Mouse (Mus musculus) spleen, postnatal 14 days (tissue): Measurements from ENCODE around the gene Stat2.
A peak's percentile ranks its signal among the peaks of the same experiment; 100 is the strongest.
"Not testable (repeated sequence)": the region's sequence is repeated elsewhere in the genome, so short reads cannot be mapped to it uniquely, and the experiment has no call there.

ENCODE experiments used
- DNase-seq, 2 experiments: peaks; one replicate each; pipeline ENCODE4 v3.0.0; 2021 to 2022; ENCODE audit warnings: low spot score in 2 of 2

The Stat2 gene

GRCm38 (mm10) chr10:128258953-128259352 lies 11.4 kb upstream of the Stat2 start:
- peak in 1 of 2 experiments; percentile 32 for DNase-seq

GRCm38 (mm10) chr10:128259946-128260345 lies 10.4 kb upstream of the Stat2 start:
- DNase-seq = no peak

GRCm38 (mm10) chr10:128260376-128260775 lies 10.0 kb upstream of the Stat2 start:
- not testable (repeated sequence) for DNase-seq

DNA sequence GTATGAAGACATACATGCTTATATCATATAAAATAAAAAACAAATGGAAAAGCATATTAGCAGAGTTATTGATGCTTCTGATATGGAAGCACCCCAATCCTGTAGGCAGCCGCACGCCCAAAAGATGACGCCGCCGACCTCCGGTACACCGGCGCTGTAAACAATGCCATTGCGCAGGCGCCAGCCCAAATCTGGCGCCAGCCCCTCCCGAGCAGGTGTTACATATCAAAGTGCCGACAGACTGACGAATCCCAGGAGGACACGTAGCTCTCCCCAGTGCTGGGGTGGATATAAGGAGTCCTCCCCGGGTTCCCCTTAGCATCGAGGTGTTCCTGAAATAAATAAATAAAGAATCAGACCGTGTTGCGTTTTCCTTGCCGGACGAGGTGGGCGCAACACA lies 8.1 kb upstream of the Stat2 start:
- DNase-seq = no peak

DNA sequence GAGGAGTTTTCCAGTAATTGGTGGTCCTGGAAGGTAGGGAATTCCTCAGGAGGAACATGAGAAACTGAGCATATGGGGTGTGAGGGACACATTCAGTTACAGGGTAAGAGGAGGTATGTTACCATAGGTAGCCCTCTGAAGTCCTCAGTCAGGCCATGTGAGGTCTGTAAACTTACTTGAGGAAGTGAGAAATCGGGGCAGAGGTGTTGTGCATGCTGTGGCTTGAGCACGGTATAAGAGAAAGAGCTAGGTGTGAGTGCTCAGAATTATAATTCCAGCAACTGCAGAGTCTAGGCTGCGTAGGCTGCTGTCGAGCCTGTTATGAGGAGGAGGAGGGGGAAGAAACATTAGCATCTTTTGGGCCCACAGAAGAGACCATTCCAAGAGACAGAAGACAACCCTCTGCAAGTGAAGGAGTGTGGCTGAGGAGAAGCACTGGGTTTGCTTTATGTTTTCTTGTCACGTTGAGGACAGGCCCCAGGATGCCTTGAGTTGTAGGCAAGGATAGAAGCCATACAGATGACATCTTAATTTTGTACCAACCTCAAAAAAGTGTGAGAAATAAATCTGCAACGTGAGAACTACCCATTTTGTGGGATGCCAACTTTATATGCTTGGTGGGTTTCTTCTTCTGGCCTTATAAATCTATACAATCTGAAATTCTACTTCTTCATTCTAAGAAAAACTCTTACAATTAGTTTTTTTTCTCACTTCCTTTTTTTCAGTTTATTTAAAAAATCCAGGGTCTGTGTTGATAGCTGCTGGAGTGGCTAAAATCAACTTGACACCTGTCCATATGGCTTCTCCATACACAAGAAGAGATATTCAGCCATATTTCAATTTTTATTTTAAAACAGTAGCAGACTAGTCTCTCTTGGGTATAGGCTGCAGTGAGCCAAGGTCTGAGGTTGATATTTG lies 6.7 kb upstream of the Stat2 start:
- DNase-seq = no peak

GRCm38 (mm10) chr10:128268371-128268770 lies 2.0 kb upstream of the Stat2 start, which contains the start of gene Apof:
Gene Apof (plus strand): TSS chr10:128268671.
- DNase-seq = no peak

DNA sequence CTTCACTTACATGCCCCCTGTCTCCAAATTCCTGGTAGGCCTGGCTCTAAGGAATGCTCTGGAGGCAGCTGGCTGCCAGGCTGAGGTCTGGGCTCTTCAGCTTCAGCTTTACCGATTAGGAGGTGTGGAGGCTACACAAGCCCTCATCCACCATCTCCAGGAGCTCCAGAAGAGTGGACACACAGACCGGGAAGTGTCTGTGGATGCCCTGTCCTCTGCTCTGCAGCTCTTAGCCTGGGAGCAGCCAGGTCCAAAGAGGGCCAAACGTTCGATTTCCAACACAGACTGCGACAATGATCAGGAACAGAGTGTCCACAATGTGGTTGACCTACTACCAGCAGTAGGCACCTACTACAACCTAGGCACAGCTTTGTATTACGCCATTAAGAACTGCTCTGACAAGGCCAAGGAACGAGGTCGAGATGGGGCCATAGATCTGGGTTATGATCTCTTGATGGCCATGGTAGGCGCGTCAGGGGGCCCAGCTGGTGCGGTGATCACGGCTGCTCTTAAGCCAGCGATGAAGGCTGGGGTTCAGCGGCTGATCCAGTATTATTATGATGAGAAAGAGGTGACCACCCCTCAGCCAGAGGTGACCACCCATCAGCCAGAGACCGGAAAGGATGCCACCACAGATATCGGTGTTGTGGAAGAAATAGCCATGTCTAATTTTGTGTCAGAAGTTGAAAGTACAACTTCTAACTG lies 1.0 kb upstream of the Stat2 start:
- DNase-seq = no peak

DNA sequence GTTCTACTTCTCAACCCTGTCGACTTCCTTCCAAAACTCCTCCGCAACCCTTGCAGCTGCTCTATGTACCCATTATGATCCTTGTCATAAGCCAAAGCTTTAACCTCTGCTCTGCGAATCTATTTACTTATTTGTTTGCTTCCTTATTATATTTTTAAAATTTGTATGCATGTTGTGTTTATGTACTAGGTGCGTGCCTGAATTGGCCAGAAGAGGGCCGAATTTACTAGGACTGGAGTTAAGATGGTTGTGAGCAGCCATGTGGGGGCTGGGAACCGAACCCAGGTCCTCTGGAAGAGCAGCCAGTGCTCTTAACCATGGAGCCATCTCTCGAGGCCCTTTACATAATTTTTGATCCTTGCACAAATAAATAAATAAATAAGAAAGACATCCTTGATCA lies 507 bp downstream of the Stat2 start:
- no peak for DNase-seq

DNA sequence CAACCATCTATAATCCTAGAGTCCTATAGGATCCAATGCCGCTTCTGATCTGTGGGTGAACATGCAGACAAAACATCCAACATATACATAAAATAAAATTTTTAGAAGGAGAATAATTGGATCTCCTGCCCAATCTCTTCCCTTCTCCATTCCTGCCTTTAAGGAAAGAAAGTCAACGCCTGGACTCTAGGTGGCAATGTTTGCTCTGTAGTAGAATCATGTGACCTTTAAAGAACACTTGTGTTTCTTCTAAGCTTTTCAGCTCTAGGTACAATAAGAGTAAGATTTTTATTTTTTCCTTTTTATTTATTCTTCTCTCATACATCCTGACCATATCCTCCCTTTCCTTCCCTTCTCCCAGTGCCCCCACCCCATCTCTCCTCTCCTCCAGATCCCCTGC lies 1.5 kb downstream of the Stat2 start:
- no peak for DNase-seq

DNA sequence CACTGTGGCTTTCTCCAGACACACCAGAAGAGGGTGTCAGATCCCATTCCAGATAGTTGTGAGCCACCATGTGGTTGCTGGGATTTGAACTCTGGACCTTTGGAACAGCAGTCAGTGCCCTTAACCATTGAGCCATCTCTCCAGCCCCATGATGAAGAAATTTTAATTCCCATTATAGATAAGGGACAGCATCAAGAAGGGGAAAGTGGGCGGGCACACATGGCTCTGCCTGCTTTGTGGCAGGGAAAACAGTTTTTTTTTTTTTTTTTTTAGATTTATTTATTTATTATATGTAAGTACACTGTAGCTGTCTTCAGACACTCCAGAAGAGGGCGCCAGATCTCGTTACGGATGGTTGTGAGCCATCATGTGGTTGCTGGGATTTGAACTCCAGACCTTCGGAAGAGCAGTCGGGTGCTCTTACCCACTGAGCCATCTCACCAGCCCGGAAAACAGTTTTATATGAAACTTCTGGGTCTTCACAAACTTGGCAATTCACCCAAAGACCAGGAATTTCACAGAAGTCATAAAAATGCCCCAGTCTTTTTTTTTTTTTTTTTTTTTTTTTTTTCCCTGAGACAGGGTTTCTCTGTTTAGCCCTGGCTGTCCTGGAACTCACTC lies 2.6 kb downstream of the Stat2 start:
- not testable (repeated sequence) for DNase-seq

DNA sequence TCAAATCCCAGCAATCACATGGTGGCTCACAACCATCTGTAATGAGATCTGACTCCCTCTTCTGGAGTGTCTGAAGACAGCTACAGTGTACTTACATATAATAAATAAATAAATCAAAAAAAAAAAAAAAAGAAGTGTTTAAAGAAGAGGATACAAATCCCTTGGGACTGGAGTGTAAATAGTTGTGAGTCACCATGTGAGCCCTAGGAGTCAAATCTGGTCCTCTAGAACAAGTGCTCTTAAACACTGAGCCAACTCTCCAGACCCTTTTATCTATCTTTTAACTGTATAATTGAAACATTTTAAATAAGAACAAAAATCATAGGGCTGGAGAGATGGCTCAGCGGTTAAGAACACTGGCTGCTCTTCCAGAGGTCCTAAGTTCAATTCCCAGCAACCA lies 5.0 kb downstream of the Stat2 start:
- DNase-seq = not testable (repeated sequence)

DNA sequence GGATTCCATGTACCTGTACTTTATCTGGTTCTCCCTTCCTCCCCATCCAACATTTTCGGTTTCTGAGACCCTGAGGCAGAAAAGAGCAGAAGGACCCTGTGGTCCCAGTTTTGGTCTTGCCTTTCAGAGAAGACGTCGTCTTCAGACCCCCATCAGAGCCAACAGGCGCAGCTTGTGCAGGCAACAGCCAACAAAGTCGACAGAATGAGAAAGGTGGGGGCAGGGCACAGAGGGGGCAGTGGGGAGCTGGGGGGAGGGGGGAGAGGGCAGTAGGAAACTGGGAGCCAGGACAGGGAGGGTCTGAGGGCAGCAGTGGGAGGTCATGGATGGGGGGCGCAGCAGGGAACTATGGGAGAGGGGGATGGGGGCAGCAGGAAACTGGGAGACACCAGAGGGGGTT lies 7.8 kb downstream of the Stat2 start:
- no peak for DNase-seq

GRCm38 (mm10) chr10:128280943-128281342 lies 10.6 kb downstream of the Stat2 start:
- DNase-seq = no peak

DNA sequence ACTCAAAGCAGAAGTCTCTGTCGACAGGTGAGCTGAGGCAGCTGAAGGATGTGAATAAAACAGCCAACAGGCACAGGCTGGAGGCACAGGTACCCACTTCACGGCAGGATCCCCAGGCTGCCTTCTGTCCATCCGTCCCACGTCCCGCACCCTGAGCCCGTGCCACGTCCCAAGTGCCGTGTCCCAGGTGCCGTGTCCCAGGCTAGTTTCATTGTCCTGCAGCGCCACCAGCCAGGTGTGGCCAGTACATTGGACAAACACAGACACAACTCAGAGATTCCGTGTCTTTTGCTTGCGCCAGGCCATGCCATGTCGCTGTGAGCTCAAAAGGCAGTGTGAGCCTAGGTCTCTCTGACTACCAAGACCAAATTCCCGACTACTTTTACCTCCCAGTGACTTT lies 11.3 kb downstream of the Stat2 start:
- no peak for DNase-seq

- no peak for DNase-seq
Measured at GRCm38 (mm10) chr10:128282886-128283450, 12.6 kb downstream of the Stat2 start.

DNA sequence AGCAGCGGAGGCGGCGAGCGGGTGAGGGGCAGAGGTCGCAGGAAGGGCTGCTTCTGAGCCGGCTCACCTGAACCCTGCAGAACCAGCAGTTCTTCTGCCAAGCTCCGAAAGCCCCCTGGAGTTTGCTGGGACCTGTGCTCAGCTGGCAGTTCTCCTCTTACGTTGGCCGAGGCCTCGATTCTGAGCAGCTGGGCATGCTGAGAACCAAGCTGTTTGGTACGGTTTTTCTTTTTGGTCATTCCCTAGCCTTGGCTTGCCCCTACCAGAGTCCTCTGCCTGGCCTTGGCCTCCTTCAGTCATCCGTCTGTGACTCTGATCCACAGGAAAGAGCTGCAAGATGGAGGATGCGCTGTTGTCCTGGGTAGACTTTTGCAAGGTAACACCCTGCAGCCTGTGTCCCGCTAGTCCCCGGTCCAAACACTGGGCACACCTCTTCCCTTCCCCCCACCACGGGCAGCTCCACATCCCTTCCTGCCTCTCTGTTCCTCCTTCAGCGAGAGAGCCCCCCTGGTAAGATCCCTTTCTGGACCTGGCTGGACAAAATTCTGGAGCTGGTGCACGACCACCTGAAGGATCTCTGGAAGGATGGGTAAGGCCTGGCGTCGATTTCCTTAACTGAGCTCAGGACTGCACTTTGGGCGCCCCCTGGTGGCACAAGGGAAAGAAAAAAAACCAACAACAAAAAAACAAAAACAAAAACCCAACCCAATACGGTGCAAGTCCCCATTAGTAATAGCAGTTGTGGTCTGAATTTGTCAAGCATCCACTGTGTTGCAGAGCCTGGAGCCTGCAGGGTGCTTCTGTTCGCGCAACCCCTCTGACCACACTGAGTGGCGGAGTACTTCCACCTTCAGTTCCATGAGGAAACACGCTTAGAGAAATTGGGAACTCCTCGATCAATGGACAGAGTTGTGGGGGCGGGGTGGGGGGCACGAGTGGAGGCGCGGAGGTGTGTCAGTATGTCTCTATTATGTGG lies 13.5 kb downstream of the Stat2 start:
- peak; percentile 29 to 62 for DNase-seq

- not testable (repeated sequence) for DNase-seq
Measured at GRCm38 (mm10) chr10:128290594-128290993, 20.2 kb downstream of the Stat2 start.

GRCm38 (mm10) chr10:128296370-128297090 lies 26.2 kb downstream of the Stat2 start:
- no peak for DNase-seq

DNA sequence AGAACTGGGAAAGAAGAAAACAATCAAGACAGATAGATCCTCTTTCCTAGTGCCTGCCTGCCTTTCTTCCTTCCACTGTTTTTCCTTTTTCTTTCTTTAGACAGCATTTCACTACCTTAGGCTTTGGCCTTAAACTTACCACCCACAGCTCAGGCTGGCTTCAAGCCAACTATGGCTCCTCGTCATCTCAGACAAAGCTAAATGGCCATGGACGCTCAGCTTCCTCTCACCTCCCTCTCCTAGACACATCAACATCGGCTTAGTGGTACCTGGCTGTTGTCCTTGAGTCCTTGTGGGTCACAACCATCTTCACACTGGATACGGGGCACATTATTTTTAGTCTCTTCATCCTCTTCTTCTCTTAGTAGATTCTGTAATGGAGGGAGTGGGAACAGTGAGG lies 26.9 kb downstream of the Stat2 start:
- DNase-seq = no peak

DNA sequence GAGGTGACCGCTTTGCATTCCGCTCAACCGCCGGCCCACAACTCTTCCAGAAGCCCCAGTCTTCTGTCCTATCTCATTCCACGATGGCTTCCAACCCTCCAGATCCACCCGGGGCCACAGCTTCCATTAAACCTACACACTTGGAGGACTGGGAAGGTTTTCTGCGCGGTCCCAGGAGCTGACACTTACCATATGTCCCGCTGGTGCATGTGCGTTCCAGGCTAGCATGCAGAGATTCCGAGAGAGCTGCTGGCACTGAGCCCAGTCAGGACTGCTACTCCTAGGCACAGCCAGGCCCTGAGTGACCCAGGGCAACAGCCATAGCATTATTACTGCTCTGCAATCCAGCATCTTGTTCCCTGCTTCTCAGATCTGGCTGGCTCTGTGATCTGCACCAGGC lies 27.3 kb downstream of the Stat2 start:
- DNase-seq = no peak
